Mouse (Mus musculus) liver, postnatal 0 days (tissue): ENCODE results near the gene Kcnh6. TPM values are rescaled to one million over a fixed set of nuclear protein-coding genes. Genes with fewer than 3 reads are reported as not detected.

Experiments used
- ATAC-seq: fragments of 200-750 bp; cut with Nextera tagmentation; 2 replicates; pipeline ENCODE4 v1.8.0; 2017; ENCODE audit warnings: mild to moderate bottlenecking, moderate library complexity
- DNase-seq: peaks from one replicate; pipeline ENCODE4 v3.0.0-alpha.2; 2016
- H3K27ac ChIP-seq: fragments of 300-500 bp; sonication (generic); 2 replicates; pipeline ENCODE4 v1.5.1; 2014; ENCODE audit warnings: antibody characterized with exemption, moderate library complexity, mild to moderate bottlenecking, low read depth
- H3K27me3 ChIP-seq: fragments of 300-500 bp; sonication (generic); 2 replicates; pipeline ENCODE4 v1.6.1; 2014; ENCODE audit warnings: low read length, control low read depth, mixed read lengths; ENCODE audit not compliant: insufficient read depth
- H3K36me3 ChIP-seq: fragments of 300-500 bp; sonication (generic); replicated peaks from 2 replicates; pipeline ENCODE4 v1.6.1; 2014; ENCODE audit warnings: mild to moderate bottlenecking, control low read depth, low read length, moderate library complexity, mixed read lengths; ENCODE audit not compliant: insufficient read depth
- H3K4me1 ChIP-seq: fragments of 300-500 bp; sonication (generic); 2 replicates; pipeline ENCODE4 v1.6.1; 2014; ENCODE audit warnings: antibody characterized with exemption, mild to moderate bottlenecking, control low read depth; ENCODE audit not compliant: insufficient read depth
- H3K4me2 ChIP-seq: fragments of 300-500 bp; sonication (generic); 2 replicates; pipeline ENCODE4 v1.6.1; 2014; ENCODE audit warnings: low read depth, mild to moderate bottlenecking, low read length, moderate library complexity, mixed read lengths
- H3K4me3 ChIP-seq: fragments of 300-500 bp; sonication (generic); 2 replicates; pipeline ENCODE4 v1.5.1; 2014; ENCODE audit warnings: low read depth, low read length
- H3K9ac ChIP-seq: fragments of 300-500 bp; sonication (generic); replicated peaks from 2 replicates; pipeline ENCODE4 v1.6.1; 2014; ENCODE audit warnings: mild to moderate bottlenecking, moderate library complexity
- H3K9me3 ChIP-seq: fragments of 300-500 bp; sonication (generic); 2 replicates; pipeline ENCODE4 v1.6.1; 2016; ENCODE audit warnings: mild to moderate bottlenecking, control low read depth, low read length, mixed read lengths
- CTCF ChIP-seq: sonication (generic); IDR thresholded peaks from 2 replicates; pipeline ENCODE4 v1.5.1; 2016; ENCODE audit warnings: antibody characterized with exemption, low read depth
- EP300 ChIP-seq: IDR thresholded peaks from 2 replicates; pipeline ENCODE4 v1.6.1; 2016; ENCODE audit warnings: antibody characterized with exemption, low read depth, mild to moderate bottlenecking
- WGBS: fragments of 180-500 bp; shearing (Covaris S2); extraction: QIAGEN DNeasy Blood & Tissue Kit; methylation state at CpG from one replicate; pipeline ENCODE4 v1.1.7; 2014; ENCODE audit not compliant: insufficient replicate concordance; 5-methylcytosine and 5-hydroxymethylcytosine counted together
- polyA plus RNA-seq: library from polyadenylated mRNA; unstranded; fragments of >200 nt; fragmentation: Nextera tagmentation; extraction: Ambion mirVana; gene quantifications from 2 replicates; pipeline ENCODE4 v1.2.1, GENCODE M21; 2015

Gene Kcnh6
- polyA plus RNA-seq, 1 experiment from 2014 or later: not detected

- Histone ChIP-seq H3K27me3 (no peaks in the 10 kb centered on the region), H3K36me3 (no peaks in the 10 kb centered on the region), H3K9ac (no peak overlapping the region), H3K27ac (no peak overlapping the region), H3K4me1 (peaks cover 18% of the 10 kb centered on the region; the same call in 1 of the 2 replicates), H3K4me2 (no peak overlapping the region), H3K9me3 (no peaks in the 10 kb centered on the region), H3K4me3 (no peak overlapping the region)
- TF ChIP-seq CTCF (no peak), EP300 (no peak)
- WGBS: 66% methylated on average over 9 of the region's 9 CpGs
- DNase-seq (no peak), ATAC-seq (no peak)
These were observed 27.1 kb downstream of the Kcnh6 start for GRCm38 (mm10) chr11:106034986-106035385.

- H3K27me3 ChIP-seq: no peaks in the 10 kb centered on the region
- H3K4me2 ChIP-seq: peak within 1 kb of the TSS; percentile 86
- no peaks in the 10 kb centered on the region for H3K9me3 ChIP-seq
- H3K27ac ChIP-seq: peak within 1 kb of the TSS; percentile 89
- peak; percentile 97 for DNase-seq
- under 1% methylated on average over 66 of the region's 66 CpGs for WGBS
- ATAC-seq: peak; percentile 98
- no peak for TF ChIP-seq CTCF
- TF ChIP-seq EP300: peak; percentile 74
- H3K9ac ChIP-seq: peak within 1 kb of the TSS; percentile 93
- peaks cover 18% of the 10 kb centered on the region; the same call in 1 of the 2 replicates for H3K4me1 ChIP-seq
- no peaks in the 10 kb centered on the region for H3K36me3 ChIP-seq
- peak within 1 kb of the TSS; percentile 93 for H3K4me3 ChIP-seq
These were observed 28.9 kb downstream of the Kcnh6 start, which contains the start of gene Dcaf7 for GRCm38 (mm10) chr11:106036548-106037417. Gene Dcaf7, plus strand, starts transcription at chr11:106036872.

GRCm38 (mm10) chr11:106037418-106037751 is 29.5 kb downstream of the Kcnh6 start:
- H3K4me1 ChIP-seq: peaks cover 18% of the 10 kb centered on the region; the same call in 1 of the 2 replicates
- ATAC-seq (peak; percentile 6; the same call in 1 of the 2 replicates), DNase-seq (peak; percentile 56)
- H3K4me2 ChIP-seq: peak overlapping the region; percentile 86
- no peaks in the 10 kb centered on the region for H3K36me3 ChIP-seq
- H3K27ac ChIP-seq: peak overlapping the region; percentile 89
- H3K27me3 ChIP-seq: no peaks in the 10 kb centered on the region
- H3K9me3 ChIP-seq: no peaks in the 10 kb centered on the region
- H3K4me3 ChIP-seq: peak overlapping the region; percentile 93
- under 1% methylated on average over 13 of the region's 13 CpGs for WGBS
- TF ChIP-seq EP300 (no peak), CTCF (peak; percentile 26)
- H3K9ac ChIP-seq: peak overlapping the region; percentile 93

- Histone ChIP-seq H3K4me3 (no peak overlapping the region), H3K9ac (no peak overlapping the region), H3K4me1 (peaks cover 13% of the 10 kb centered on the region; the same call in 1 of the 2 replicates), H3K27ac (no peak overlapping the region), H3K9me3 (no peaks in the 10 kb centered on the region), H3K4me2 (no peak overlapping the region), H3K36me3 (peaks cover 19% of the 10 kb centered on the region), H3K27me3 (no peaks in the 10 kb centered on the region)
- TF ChIP-seq EP300: no peak
- TF ChIP-seq CTCF: no peak
- DNase-seq (no peak), ATAC-seq (no peak)
These were observed 36.4 kb downstream of the Kcnh6 start for GRCm38 (mm10) chr11:106044349-106044748.

GRCm38 (mm10) chr11:106045256-106045655 is 37.3 kb downstream of the Kcnh6 start:
- Histone ChIP-seq H3K4me2 (no peak overlapping the region), H3K4me1 (peaks cover 13% of the 10 kb centered on the region; the same call in 1 of the 2 replicates), H3K36me3 (peaks cover 24% of the 10 kb centered on the region), H3K9me3 (no peaks in the 10 kb centered on the region), H3K27me3 (no peaks in the 10 kb centered on the region), H3K9ac (no peak overlapping the region), H3K27ac (no peak overlapping the region), H3K4me3 (no peak overlapping the region)
- TF ChIP-seq EP300 (no peak), CTCF (no peak)
- 91% methylated on average over 1 of the region's 1 CpGs for WGBS
- ATAC-seq: no peak
- no peak for DNase-seq

GRCm38 (mm10) chr11:106045780-106046179 is 37.9 kb downstream of the Kcnh6 start:
- Histone ChIP-seq H3K36me3 (peaks cover 26% of the 10 kb centered on the region), H3K27ac (0 out of 2 replicates have a peak overlapping the region, but pooled peaks have one; percentile 53), H3K9ac (no peak overlapping the region), H3K4me3 (no peak overlapping the region), H3K9me3 (no peaks in the 10 kb centered on the region), H3K4me1 (peaks cover 13% of the 10 kb centered on the region; the same call in 1 of the 2 replicates), H3K4me2 (no peak overlapping the region), H3K27me3 (no peaks in the 10 kb centered on the region)
- ATAC-seq: no peak
- DNase-seq: no peak
- no peak for TF ChIP-seq CTCF
- no peak for TF ChIP-seq EP300
- whole genome bisulfite sequencing: 86% methylated on average over 3 of the region's 3 CpGs
